Comparison of ENCODE assay signal across 24 mouse cellular contexts in the genomic region with DNA sequence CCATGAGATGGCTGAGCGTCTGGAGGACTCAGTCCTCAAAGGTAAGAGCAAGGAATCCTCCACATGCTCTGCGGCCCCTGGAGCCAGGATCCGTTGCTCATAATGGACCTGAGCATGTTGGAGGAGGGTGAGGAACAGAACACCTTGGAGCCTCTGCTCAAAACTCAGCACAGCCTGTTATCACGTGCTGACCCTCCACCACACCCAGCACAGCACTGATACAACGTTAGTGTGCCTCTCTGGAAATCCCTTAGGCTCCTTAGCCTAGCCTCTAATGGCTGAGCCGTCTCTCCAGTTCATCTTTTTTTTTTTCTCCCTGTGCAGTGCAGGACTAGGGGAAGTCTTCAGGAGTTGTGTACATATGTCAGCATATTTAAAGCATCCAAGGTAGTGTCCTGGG. TPM values are rescaled to one million over a fixed set of nuclear protein-coding genes. Genes with fewer than 3 reads are reported as not detected.
"Had no signal": no experiment of that assay in that cellular context is flagged by ENCODE, and none has a peak within 500 bp of the region (broad histone marks: within the 10 kb centered on the region; RNA-seq: fewer than 3 reads in every experiment).

No protein-coding gene starts in this region.

- H3K4me1 ChIP-seq: limb, embryonic 10.5 days; limb, embryonic 13.5 days; midbrain, embryonic 10.5 days; midbrain, embryonic 13.5 days had no signal

- H3K4me2 ChIP-seq: limb, embryonic 13.5 days; lung, embryonic 14.5 days; midbrain, embryonic 13.5 days had no signal

- H3K9ac ChIP-seq: limb, embryonic 13.5 days; lung, embryonic 14.5 days; midbrain, embryonic 13.5 days had no signal

- H3K9me3 ChIP-seq: limb, embryonic 10.5 days; limb, embryonic 13.5 days; midbrain, embryonic 10.5 days; midbrain, embryonic 13.5 days had no signal

- H3K27me3 ChIP-seq: limb, embryonic 13.5 days; midbrain, embryonic 13.5 days had no signal

- ATAC-seq: intestine, postnatal 0 days; lung, postnatal 0 days; midbrain, embryonic 13.5 days; midbrain, embryonic 16.5 days had no signal

- H3K27ac ChIP-seq: kidney, postnatal 0 days; layer of hippocampus, adult 2 months; limb, embryonic 10.5 days; limb, embryonic 13.5 days; macrophage; midbrain, embryonic 10.5 days; midbrain, embryonic 13.5 days had no signal

- DNase-seq: kidney, adult 2 months; kidney, postnatal 25 days; layer of hippocampus, adult 9-11 months; lung, embryonic 14.5 days; thymus, adult 18-20 months; thymus, postnatal 4 days had no signal

- H3K4me3 ChIP-seq: layer of hippocampus, adult 2 months; limb, embryonic 10.5 days; limb, embryonic 13.5 days; midbrain, embryonic 10.5 days; midbrain, embryonic 13.5 days had no signal

RNA-seq across cellular contexts. Expression of a gene that starts 32.9 kb away (rescaled TPM):
- total RNA-seq: liver, adult 2 months; megakaryocyte, adult 5-6 weeks had no signal
- polyA plus RNA-seq: intestine, postnatal 0 days; kidney, adult 2 months; kidney, embryonic 14.5 days; large intestine, adult 2 months; limb, embryonic 10.5 days; liver, adult 2 months; lung, embryonic 14.5 days; macrophage; midbrain, embryonic 10.5 days; neural tube, embryonic 11.5 days; small intestine, adult 2 months; spleen, adult 2 months; stomach, embryonic 14.5 days had no signal
